Mouse (Mus musculus): ENCODE results near the gene Cdh10.

- TF ChIP-seq POLR2A (IDR thresholded peaks at IDR 0.05; ENCODE audit: borderline replicate concordance, low read depth, low read length) (no peak), CTCF (IDR thresholded peaks at IDR 0.05; ENCODE audit: low read depth, low read length) (no peak)
Measured at GRCm38 (mm10) chr15:18910612-18911011, 91.9 kb downstream of the Cdh10 start.

Data from bone marrow macrophage, adult 2 months (primary cell).